Mouse (Mus musculus): ENCODE data around the gene Gm614. TPM values are rescaled to one million over a fixed set of nuclear protein-coding genes. Genes with fewer than 3 reads are reported as not detected.

Gm614 gene
- total RNA-seq (2023), result 1 to 10 TPM; 3.0 to 3.6 TPM

GRCm38 (mm10) chrX:101263892-101264291 lies at the start of gene Gm614:
TSS of gene Gm614 (minus strand) at chrX:101263992.

GRCm38 (mm10) chrX:101299055-101299454 lies 35.3 kb upstream of the Gm614 start, which contains the start of gene Nlgn3:
TSS of gene Nlgn3 (plus strand) at chrX:101299168.

GRCm38 (mm10) chrX:101273875-101274738 lies 10.3 kb upstream of the Gm614 start, which contains the start of gene Med12:
TSS of gene Med12 (plus strand) at chrX:101274030.

GRCm38 (mm10) chrX:101268755-101269124 lies 4.9 kb upstream of the Gm614 start, which contains the start of gene Gm20489:
TSS of gene Gm20489 (minus strand) at chrX:101269023.

GRCm38 (mm10) chrX:101268025-101268754 lies 4.4 kb upstream of the Gm614 start, which contains the start of gene Il2rg:
TSS of gene Il2rg (minus strand) at chrX:101268255.

GRCm38 (mm10) chrX:101253952-101254729 lies 9.7 kb downstream of the Gm614 start, which contains the start of gene Foxo4:
TSS of gene Foxo4 (plus strand) at chrX:101254528.

GRCm38 (mm10) chrX:101221834-101222795 lies 41.7 kb downstream of the Gm614 start, which contains the start of gene Snx12:
TSS of gene Snx12 (minus strand) at chrX:101222563.

Other genes starting within 250 kb of the Gm614 start
- not detected for gene Tex11, start 204.3 kb downstream of the Gm614 start, total RNA-seq (2023)
- not detected for gene Slc7a3, start 178.0 kb downstream of the Gm614 start, total RNA-seq (2023)
- gene Snx12, start 41.4 kb downstream of the Gm614 start, total RNA-seq (2023), result 10 to 100 TPM; 37.6 to 42.3 TPM
- 10 to 100 TPM; 23.9 to 26.7 TPM for gene Foxo4, start 9.5 kb downstream of the Gm614 start, total RNA-seq (2023)
- gene Il2rg, start 4.3 kb upstream of the Gm614 start, total RNA-seq (2023), result 10 to 100 TPM; 32.3 to 34.3 TPM
- gene Gm20489, start 5.0 kb upstream of the Gm614 start, total RNA-seq (2023), result not detected
- gene Med12, start 10.0 kb upstream of the Gm614 start, total RNA-seq (2023), result 10 to 100 TPM; 56.9 to 61.0 TPM
- gene Nlgn3, start 35.2 kb upstream of the Gm614 start, total RNA-seq (2023), result under 1 TPM in 1 of 2 experiments, not detected in 1; 0.51 TPM
- not detected for gene Gjb1, start 112.4 kb upstream of the Gm614 start, total RNA-seq (2023)
- 10 to 100 TPM; 14.2 to 20.6 TPM for gene Zmym3, start 156.9 kb upstream of the Gm614 start, total RNA-seq (2023)
- 100 to 1,000 TPM; 108 to 168 TPM for gene Nono, start 165.3 kb upstream of the Gm614 start, total RNA-seq (2023)
- gene Itgb1bp2, start 185.1 kb upstream of the Gm614 start, total RNA-seq (2023), result 1 to 10 TPM; 1.6 TPM